Mouse (Mus musculus) embryo, embryonic 11.5 days (tissue): ENCODE results near the gene Eif2ak3.
"Not testable (repeated sequence)": the region's sequence is repeated elsewhere in the genome, so short reads cannot be mapped to it uniquely, and the experiment has no call there.

Source experiments
- DNase-seq: peaks from one replicate; pipeline ENCODE4 v3.0.0-alpha.2; 2012; ENCODE audit warnings: low read depth, low spot score

Eif2ak3 gene

GRCm38 (mm10) chr6:70844002-70844804, at the start of gene Eif2ak3:
Gene Eif2ak3 (plus strand): TSS chr6:70844515.
- DNase-seq = peak; percentile 95

GRCm38 (mm10) chr6:70796940-70797339, 47.4 kb upstream of the Eif2ak3 start:
- DNase-seq = no peak

GRCm38 (mm10) chr6:70797581-70798251, 46.6 kb upstream of the Eif2ak3 start:
- no peak for DNase-seq

DNA sequence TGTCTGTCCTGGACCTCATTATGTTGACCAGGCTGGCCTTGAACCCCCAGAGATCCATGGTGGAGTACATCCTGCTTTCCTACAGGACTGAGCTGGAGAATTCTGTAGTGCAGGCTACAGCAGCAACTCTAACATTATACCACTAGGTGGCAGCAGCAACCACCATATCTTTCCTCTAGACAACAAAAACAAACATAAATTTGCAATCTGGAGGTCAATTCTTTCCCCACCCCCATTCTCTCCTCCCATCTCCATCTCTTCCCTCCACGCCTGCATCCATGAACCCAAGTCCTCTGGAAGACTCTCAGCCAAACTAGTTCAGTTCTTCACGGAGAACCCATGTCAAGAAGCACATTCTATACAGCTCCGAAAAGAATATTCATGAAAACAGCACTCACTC, 39.7 kb upstream of the Eif2ak3 start:
- DNase-seq = no peak

DNA sequence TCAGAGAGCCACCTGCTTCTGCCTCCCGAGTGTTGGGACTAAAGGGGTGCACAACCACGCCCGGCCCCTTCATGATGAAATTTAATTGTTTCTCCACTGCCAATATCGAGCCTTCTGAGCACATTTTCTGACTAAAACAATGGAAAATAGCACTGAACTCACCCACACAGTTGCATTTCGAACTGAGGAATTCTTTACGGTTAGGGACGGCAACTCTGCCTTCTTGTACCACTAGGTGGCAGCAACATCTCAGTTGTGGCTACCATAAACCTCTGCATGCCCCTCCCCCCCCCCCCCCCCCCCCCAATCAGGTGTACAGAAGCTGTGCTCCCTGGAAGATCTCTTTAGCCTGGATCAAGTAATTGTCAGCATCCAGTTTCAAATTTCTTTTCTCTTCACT, 39.0 kb upstream of the Eif2ak3 start:
- no peak for DNase-seq

GRCm38 (mm10) chr6:70805820-70806513, 38.3 kb upstream of the Eif2ak3 start:
- DNase-seq = peak; percentile 57

GRCm38 (mm10) chr6:70806514-70806912, 37.8 kb upstream of the Eif2ak3 start:
- no peak for DNase-seq

- no peak for DNase-seq
These were observed 33.8 kb upstream of the Eif2ak3 start for GRCm38 (mm10) chr6:70810524-70810923.

GRCm38 (mm10) chr6:70811557-70812525, 32.5 kb upstream of the Eif2ak3 start:
- DNase-seq = peak; percentile 48

GRCm38 (mm10) chr6:70812526-70812895, 31.8 kb upstream of the Eif2ak3 start:
- DNase-seq = no peak

GRCm38 (mm10) chr6:70813921-70814628, 30.2 kb upstream of the Eif2ak3 start:
- no peak for DNase-seq

DNA sequence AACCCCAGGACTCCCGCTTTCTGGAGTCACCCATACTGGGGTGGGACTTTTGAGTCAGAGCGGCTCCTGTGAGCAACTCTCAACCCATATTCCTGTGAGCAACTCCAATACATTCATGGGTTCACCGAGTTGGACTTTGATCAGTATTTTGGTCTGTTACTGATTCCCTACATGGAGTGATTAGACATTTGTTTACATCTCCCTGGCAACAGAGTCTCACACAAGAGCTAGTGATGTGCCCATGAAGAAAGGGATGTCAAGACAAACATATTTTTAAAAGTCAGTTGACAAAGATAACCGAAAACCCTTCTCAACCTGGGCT, 29.7 kb upstream of the Eif2ak3 start:
- DNase-seq = no peak

- DNase-seq = no peak
These were observed 28.8 kb upstream of the Eif2ak3 start for GRCm38 (mm10) chr6:70815471-70815870.

DNA sequence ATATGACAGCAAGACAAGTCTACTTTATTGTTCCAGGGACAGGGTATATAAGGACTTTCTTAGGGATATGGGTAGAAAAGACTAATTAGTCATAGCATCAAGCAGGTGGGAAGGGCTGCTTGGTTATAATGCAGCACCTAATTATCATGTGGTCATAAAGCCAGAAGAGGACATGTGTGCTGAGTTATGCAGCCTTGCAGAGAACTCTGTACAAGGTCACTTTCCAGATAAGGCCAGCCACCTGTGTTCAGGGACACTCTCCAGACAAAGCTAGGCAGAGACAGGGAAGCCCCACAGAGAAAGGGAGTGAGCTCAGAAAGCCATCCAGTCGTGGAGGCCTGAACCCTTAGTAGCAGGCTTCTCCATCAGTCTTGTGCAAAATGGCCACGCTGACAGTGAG, 22.7 kb upstream of the Eif2ak3 start:
- DNase-seq = no peak

DNA sequence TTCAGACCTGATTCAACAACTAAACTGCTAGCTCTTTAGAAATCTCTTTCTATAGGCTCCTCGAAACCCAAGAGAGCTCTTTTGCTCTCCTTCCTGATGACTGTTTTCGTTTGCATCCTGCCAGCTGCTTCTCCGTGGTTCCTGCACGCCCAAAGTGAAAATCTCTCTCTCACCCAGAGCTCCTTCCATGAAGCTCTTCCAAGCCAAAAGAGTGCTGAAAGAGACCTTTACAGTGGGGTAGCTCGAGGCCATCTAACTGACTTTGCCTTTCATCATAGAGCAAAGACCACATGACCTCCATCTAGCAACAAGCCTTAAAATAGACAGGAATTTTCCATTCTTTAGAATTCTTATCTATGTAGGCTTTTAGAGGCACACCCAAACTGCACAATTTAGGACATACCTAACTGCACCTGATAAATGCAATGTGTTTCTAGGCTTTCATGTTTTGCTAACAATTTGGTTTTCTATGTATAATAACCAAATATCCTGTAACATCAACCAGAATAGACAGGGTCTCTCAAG, 21.9 kb upstream of the Eif2ak3 start:
- no peak for DNase-seq

GRCm38 (mm10) chr6:70823277-70823676, 21.0 kb upstream of the Eif2ak3 start:
- not testable (repeated sequence) for DNase-seq

GRCm38 (mm10) chr6:70824085-70824986, 20.0 kb upstream of the Eif2ak3 start:
- DNase-seq = no peak

GRCm38 (mm10) chr6:70824987-70825337, 19.4 kb upstream of the Eif2ak3 start:
- no peak for DNase-seq

- no peak for DNase-seq
These were observed 14.9 kb upstream of the Eif2ak3 start for GRCm38 (mm10) chr6:70829451-70829850.

DNA sequence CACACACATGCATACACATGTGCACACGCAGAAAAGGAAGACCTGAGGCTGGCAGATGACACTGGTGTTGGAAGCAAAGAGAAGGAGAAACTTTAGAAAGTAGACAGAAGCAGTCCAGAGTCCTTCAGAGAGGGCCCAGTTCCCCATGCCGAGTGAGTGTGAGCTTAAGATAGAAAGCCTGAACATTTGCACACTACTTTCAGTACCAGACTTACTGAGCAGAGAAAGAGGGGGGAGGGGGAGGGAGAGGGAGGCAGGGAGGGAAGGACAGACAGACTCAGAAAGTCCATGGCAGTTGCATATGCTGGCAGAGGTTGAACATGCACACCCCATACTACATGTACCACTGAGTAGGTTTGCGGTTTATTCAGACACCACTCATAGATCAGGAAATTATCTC, 13.8 kb upstream of the Eif2ak3 start:
- no peak for DNase-seq
